Mouse (Mus musculus) T-helper 17 cell (primary cell): ENCODE results near the gene Sec16a.

Experiments
- in situ Hi-C, 2 experiments: fragments of 300-600 bp; cut with MboI, MseI; formaldehyde crosslinking; loops; 1 replicate in 1 of 2; 2 replicates in 1 of 2; pipeline ENCODE4 v1.15.1; 2025; ENCODE audit warnings: high pct_unique_total_duplicates in 2 of 2

The Sec16a gene

GRCm38 (mm10) chr2:26444946-26445665, at the start of gene Sec16a:
Sec16a (minus strand) TSS chr2:26445216.
- in situ Hi-C loops, result loop anchor here in 1 of 2 experiments (5.0 kb wide), 1 partner anchor 462 kb away; no protein-coding TSS in a partner anchor

GRCm38 (mm10) chr2:26494396-26494795, 49.4 kb upstream of the Sec16a start:
- in situ Hi-C loops, result loop anchor here in 1 of 2 experiments (10.0 kb wide), 1 partner anchor 1180 kb away; the partner anchor contains the start of gene Rxra

GRCm38 (mm10) chr2:26493021-26493781, 48.2 kb upstream of the Sec16a start:
- in situ Hi-C loops, result loop anchor here in 1 of 2 experiments (10.0 kb wide), 1 partner anchor 1182 kb away; the partner anchor contains the start of gene Rxra

GRCm38 (mm10) chr2:26490760-26491301, 45.8 kb upstream of the Sec16a start:
- in situ Hi-C loops, result loop anchor here in 1 of 2 experiments (10.0 kb wide), 1 partner anchor 1184 kb away; the partner anchor contains the start of gene Rxra

- in situ Hi-C loops, result no loop called here
Observed at GRCm38 (mm10) chr2:26488535-26489135, 43.6 kb upstream of the Sec16a start.

- in situ Hi-C loops, result no loop called here
Observed at GRCm38 (mm10) chr2:26487322-26488021, 42.5 kb upstream of the Sec16a start.

GRCm38 (mm10) chr2:26486835-26487321, 41.9 kb upstream of the Sec16a start:
- in situ Hi-C loops, result no loop called here

GRCm38 (mm10) chr2:26486264-26486810, 41.3 kb upstream of the Sec16a start:
- in situ Hi-C loops, result no loop called here

- in situ Hi-C loops, result no loop called here
Observed at GRCm38 (mm10) chr2:26485710-26486109, 40.7 kb upstream of the Sec16a start.

GRCm38 (mm10) chr2:26485278-26485677, 40.3 kb upstream of the Sec16a start:
- in situ Hi-C loops, result no loop called here

- in situ Hi-C loops, result no loop called here
Observed at GRCm38 (mm10) chr2:26484169-26484568, 39.2 kb upstream of the Sec16a start.

GRCm38 (mm10) chr2:26483230-26483869, 38.3 kb upstream of the Sec16a start:
- in situ Hi-C loops, result no loop called here

GRCm38 (mm10) chr2:26482824-26483223, 37.8 kb upstream of the Sec16a start:
- in situ Hi-C loops, result no loop called here

GRCm38 (mm10) chr2:26481724-26482495, 36.9 kb upstream of the Sec16a start:
- in situ Hi-C loops, result no loop called here

GRCm38 (mm10) chr2:26480911-26481310, 35.9 kb upstream of the Sec16a start:
- in situ Hi-C loops, result no loop called here

- in situ Hi-C loops, result no loop called here
Observed at GRCm38 (mm10) chr2:26478685-26479205, 33.7 kb upstream of the Sec16a start.

- in situ Hi-C loops, result no loop called here
Observed at GRCm38 (mm10) chr2:26477911-26478310, 32.9 kb upstream of the Sec16a start.

GRCm38 (mm10) chr2:26475505-26476430, 30.8 kb upstream of the Sec16a start:
- in situ Hi-C loops, result no loop called here
